Mouse (Mus musculus): ENCODE measurements around the gene Tufm.

GRCm38 (mm10) chr7:126518261-126518941 is 31.2 kb downstream of the Tufm start:
- TF ChIP-seq CTCF (IDR thresholded peaks at IDR 0.05; ENCODE audit: low read depth) (no peak), EP300 (optimal IDR thresholded peaks at IDR 0.05) (no peak)

Data from stomach, postnatal 0 days (tissue).